Mouse (Mus musculus) intestine, embryonic 16.5 days (tissue): Measurements from ENCODE around the gene Aldoc. TPM values are rescaled to one million over a fixed set of nuclear protein-coding genes. Genes with fewer than 3 reads are reported as not detected.

Experiments
- ATAC-seq: fragments of 200-750 bp; cut with Nextera tagmentation; 2 replicates; pipeline ENCODE4 v1.8.0; 2017; ENCODE audit warnings: moderate TSS enrichment, moderate library complexity
- H3K27ac ChIP-seq: fragments of 300-500 bp; sonication (generic); 2 replicates; pipeline ENCODE4 v1.5.1; 2014; ENCODE audit warnings: mild to moderate bottlenecking, low read length
- H3K27me3 ChIP-seq: fragments of 300-500 bp; sonication (generic); replicated peaks from 2 replicates; pipeline ENCODE4 v1.6.1; 2014; ENCODE audit warnings: low read length, control low read depth, mixed read lengths; ENCODE audit not compliant: control insufficient read depth, insufficient read depth
- H3K36me3 ChIP-seq: fragments of 300-500 bp; sonication (generic); 2 replicates; pipeline ENCODE4 v1.6.1; 2014; ENCODE audit warnings: low read length, control low read depth; ENCODE audit not compliant: control insufficient read depth, insufficient read depth
- H3K4me1 ChIP-seq: fragments of 300-500 bp; sonication (generic); 2 replicates; pipeline ENCODE4 v1.6.1; 2014; ENCODE audit warnings: low read length, control low read depth, mixed read lengths; ENCODE audit not compliant: control insufficient read depth, insufficient read depth
- H3K4me2 ChIP-seq: fragments of 300-500 bp; sonication (generic); 2 replicates; pipeline ENCODE4 v1.6.1; 2014; ENCODE audit warnings: low read depth, low read length, control low read depth
- H3K4me3 ChIP-seq: fragments of 300-500 bp; sonication (generic); 2 replicates; pipeline ENCODE4 v1.5.1; 2014; ENCODE audit warnings: mild to moderate bottlenecking, low read length
- H3K9ac ChIP-seq: fragments of 300-500 bp; sonication (generic); 2 replicates; pipeline ENCODE4 v1.6.1; 2014; ENCODE audit warnings: low read depth, low read length
- H3K9me3 ChIP-seq: fragments of 300-500 bp; sonication (generic); 2 replicates; pipeline ENCODE4 v1.6.1; 2016; ENCODE audit warnings: low read length, control low read depth; ENCODE audit not compliant: control insufficient read depth
- WGBS: fragments of 180-500 bp; shearing (Covaris S2); extraction: QIAGEN DNeasy Blood & Tissue Kit; methylation state at CpG from one replicate; pipeline ENCODE4 v1.1.7; 2014; 5-methylcytosine and 5-hydroxymethylcytosine counted together
- polyA plus RNA-seq: library from polyadenylated mRNA; unstranded; fragments of >200 nt; fragmentation: Nextera tagmentation; extraction: Ambion mirVana; gene quantifications from 2 replicates; pipeline ENCODE4 v1.2.1, GENCODE M21; 2015

Gene Aldoc
- polyA plus RNA-seq, 1 experiment from 2014 or later: 34.0 TPM

GRCm38 (mm10) chr11:78367456-78368225 is 44.9 kb downstream of the Aldoc start:
- H3K27ac ChIP-seq: no peak overlapping the region
- H3K4me3 ChIP-seq: no peak overlapping the region
- no peaks in the 10 kb centered on the region for H3K9me3 ChIP-seq
- WGBS: 71% methylated on average over 15 of the region's 15 CpGs
- H3K27me3 ChIP-seq: no peaks in the 10 kb centered on the region
- no peak overlapping the region for H3K9ac ChIP-seq
- H3K4me1 ChIP-seq: peaks cover 39% of the 10 kb centered on the region
- no peak for ATAC-seq
- no peaks in the 10 kb centered on the region for H3K36me3 ChIP-seq
- H3K4me2 ChIP-seq: no peak overlapping the region

GRCm38 (mm10) chr11:78370389-78370788 is 47.6 kb downstream of the Aldoc start:
- 45% methylated on average over 1 of the region's 1 CpGs for WGBS

GRCm38 (mm10) chr11:78371711-78372110 is 48.9 kb downstream of the Aldoc start:
- Histone ChIP-seq H3K4me2 (no peak overlapping the region), H3K36me3 (no peaks in the 10 kb centered on the region), H3K27me3 (no peaks in the 10 kb centered on the region), H3K27ac (no peak overlapping the region), H3K4me3 (no peak overlapping the region), H3K9ac (no peak overlapping the region), H3K9me3 (no peaks in the 10 kb centered on the region), H3K4me1 (peaks cover 26% of the 10 kb centered on the region)
- ATAC-seq: no peak
- 89% methylated on average over 11 of the region's 11 CpGs for WGBS

More at GRCm38 (mm10) chr11:78370389-78370788, 47.6 kb downstream of the Aldoc start:
- ATAC-seq: 0 out of 2 replicates have a peak, but pooled peaks have one; percentile 4
- peaks cover 26% of the 10 kb centered on the region for H3K4me1 ChIP-seq
- peak overlapping the region; percentile 6; the same call in 1 of the 2 replicates for H3K27ac ChIP-seq
- H3K4me3 ChIP-seq: no peak overlapping the region
- H3K9ac ChIP-seq: no peak overlapping the region
- H3K27me3 ChIP-seq: no peaks in the 10 kb centered on the region
- no peaks in the 10 kb centered on the region for H3K36me3 ChIP-seq
- no peaks in the 10 kb centered on the region for H3K9me3 ChIP-seq
- H3K4me2 ChIP-seq: no peak overlapping the region

- Histone ChIP-seq H3K4me3 (no peak overlapping the region), H3K27ac (no peak overlapping the region), H3K4me1 (peaks cover 23% of the 10 kb centered on the region), H3K9me3 (no peaks in the 10 kb centered on the region), H3K36me3 (no peaks in the 10 kb centered on the region), H3K4me2 (no peak overlapping the region), H3K27me3 (no peaks in the 10 kb centered on the region), H3K9ac (no peak overlapping the region)
- no peak for ATAC-seq
- WGBS: 70% methylated on average over 3 of the region's 3 CpGs
Observed at GRCm38 (mm10) chr11:78372166-78372565, 49.4 kb downstream of the Aldoc start.

- no peaks in the 10 kb centered on the region for H3K9me3 ChIP-seq
- peak overlapping the region; percentile 6; the same call in 1 of the 2 replicates for H3K9ac ChIP-seq
- no peak overlapping the region for H3K4me3 ChIP-seq
- H3K4me2 ChIP-seq: no peak overlapping the region
- H3K4me1 ChIP-seq: peaks cover 26% of the 10 kb centered on the region
- 0 out of 2 replicates have a peak, but pooled peaks have one; percentile 22 for ATAC-seq
- no peaks in the 10 kb centered on the region for H3K27me3 ChIP-seq
- no peaks in the 10 kb centered on the region for H3K36me3 ChIP-seq
- no peak overlapping the region for H3K27ac ChIP-seq
- WGBS: 49% methylated on average over 7 of the region's 7 CpGs
Observed at GRCm38 (mm10) chr11:78372610-78373009, 49.8 kb downstream of the Aldoc start.

GRCm38 (mm10) chr11:78374147-78374546 is 51.4 kb downstream of the Aldoc start:
- Histone ChIP-seq H3K27ac (no peak overlapping the region), H3K4me1 (peaks cover 28% of the 10 kb centered on the region), H3K27me3 (no peaks in the 10 kb centered on the region), H3K4me2 (no peak overlapping the region), H3K36me3 (no peaks in the 10 kb centered on the region), H3K9ac (no peak overlapping the region), H3K9me3 (no peaks in the 10 kb centered on the region), H3K4me3 (no peak overlapping the region)
- 73% methylated on average over 8 of the region's 8 CpGs for WGBS
- ATAC-seq: no peak

Other genes starting within 250 kb of the Aldoc start
- gene Eral1, start 242.6 kb upstream of the Aldoc start, polyA plus RNA-seq: 29.2 and 31.2 TPM in 2 replicates
- gene Fam222b, start 228.3 kb upstream of the Aldoc start, polyA plus RNA-seq: 14.2 and 16.1 TPM in 2 replicates
- gene Traf4, start 157.4 kb upstream of the Aldoc start, polyA plus RNA-seq: 73.9 and 79.8 TPM in 2 replicates
- gene Nek8, start 146.3 kb upstream of the Aldoc start, polyA plus RNA-seq: 14.9 and 17.1 TPM in 2 replicates
- 39.5 and 44.2 TPM in 2 replicates for gene Tlcd1, start 146.3 kb upstream of the Aldoc start, polyA plus RNA-seq
- gene Rpl23a, start 139.4 kb upstream of the Aldoc start, polyA plus RNA-seq: 1,166 and 1,241 TPM in 2 replicates
- 71.0 and 73.4 TPM in 2 replicates for gene Rab34, start 134.5 kb upstream of the Aldoc start, polyA plus RNA-seq
- 1.8 and 2.3 TPM in 2 replicates for gene Proca1, start 129.6 kb upstream of the Aldoc start, polyA plus RNA-seq
- gene Sdf2, start 77.2 kb upstream of the Aldoc start, polyA plus RNA-seq: 72.7 and 74.8 TPM in 2 replicates
- 19.6 and 21.1 TPM in 2 replicates for gene Supt6, start 77.0 kb upstream of the Aldoc start, polyA plus RNA-seq
- 50.6 and 56.9 TPM in 2 replicates for gene 2610507B11Rik, start 61.2 kb upstream of the Aldoc start, polyA plus RNA-seq
- gene BC030499, start 32.1 kb upstream of the Aldoc start, polyA plus RNA-seq: 0.32 TPM in 1 of 2 replicates, not detected in the other
- 23.4 and 27.3 TPM in 2 replicates for gene Spag5, start 21.4 kb upstream of the Aldoc start, polyA plus RNA-seq
- gene Pigs, start 5.4 kb downstream of the Aldoc start, polyA plus RNA-seq: 92.9 and 93.1 TPM in 2 replicates
- gene Unc119, start 20.5 kb downstream of the Aldoc start, polyA plus RNA-seq: 29.5 and 29.9 TPM in 2 replicates
- not detected in 2 replicates for gene Foxn1, start 63.6 kb downstream of the Aldoc start, polyA plus RNA-seq
- gene Slc13a2, start 99.2 kb downstream of the Aldoc start, polyA plus RNA-seq: 4.6 and 6.7 TPM in 2 replicates
- 11.0 and 12.8 TPM in 2 replicates for gene Slc46a1, start 142.7 kb downstream of the Aldoc start, polyA plus RNA-seq
- gene Sarm1, start 174.8 kb downstream of the Aldoc start, polyA plus RNA-seq: 1.6 and 2.1 TPM in 2 replicates
- gene Vtn, start 176.1 kb downstream of the Aldoc start, polyA plus RNA-seq: 18.1 and 29.3 TPM in 2 replicates
- gene Sebox, start 180.5 kb downstream of the Aldoc start, polyA plus RNA-seq: not detected in 2 replicates
- gene Tmem199, start 189.2 kb downstream of the Aldoc start, polyA plus RNA-seq: 60.6 and 62.2 TPM in 2 replicates
- 135 and 146 TPM in 2 replicates for gene Poldip2, start 189.2 kb downstream of the Aldoc start, polyA plus RNA-seq
- gene Tnfaip1, start 213.4 kb downstream of the Aldoc start, polyA plus RNA-seq: 86.4 and 88.6 TPM in 2 replicates
- gene Ift20, start 213.4 kb downstream of the Aldoc start, polyA plus RNA-seq: 118 and 124 TPM in 2 replicates
- 228 and 248 TPM in 2 replicates for gene Tmem97, start 227.8 kb downstream of the Aldoc start, polyA plus RNA-seq